In the genomic region with DNA sequence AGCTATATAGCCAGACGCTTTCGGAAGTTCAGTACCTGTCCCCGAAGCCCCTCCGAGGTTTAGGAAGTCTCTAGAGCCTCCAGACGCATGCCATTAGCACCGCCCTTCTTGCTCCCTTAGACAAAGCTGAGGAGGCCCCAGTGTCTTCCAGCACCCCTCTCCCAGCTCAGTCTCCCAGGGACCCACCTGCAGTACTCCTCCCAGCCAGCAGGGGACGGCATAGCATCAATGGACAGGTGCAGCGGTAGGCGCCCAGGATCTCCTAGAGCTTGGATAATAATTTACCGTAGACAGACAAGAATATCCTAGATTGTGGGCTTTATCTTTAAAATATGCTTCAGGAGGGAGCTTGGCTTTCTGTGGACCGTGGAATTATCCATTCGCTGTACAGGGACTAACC, we compare ENCODE assay signal across 9 mouse cellular contexts. TPM values are rescaled to one million over a fixed set of nuclear protein-coding genes. Genes with fewer than 3 reads are reported as not detected.
DNase-seq lines count a peak whose midpoint lies in the region; ATAC-seq and TF ChIP-seq lines count a peak whose summit lies in the region.
"Had no signal": no experiment of that assay in that cellular context is flagged by ENCODE, and none has a peak within 500 bp of the region (broad histone marks: within the 10 kb centered on the region; RNA-seq: fewer than 3 reads in every experiment).

No protein-coding gene starts in this region.

- in situ Hi-C loops in ES-E14 (cut with MboI; ENCODE audit: low sequenced_read_pairs in 2 of 2, unreplicated experiment in 2 of 2) = loop anchor here (5.0 to 25.0 kb wide), 3 partner anchors 120 to 400 kb away; no protein-coding TSS in a partner anchor

- H3K27me3 ChIP-seq in forebrain, embryonic 14.5 days (replicated peaks; ENCODE audit: control insufficient read depth, insufficient read depth, low read length) = no peaks in the 10 kb centered on the region
- H3K27me3 ChIP-seq in hindbrain, embryonic 11.5 days (ENCODE audit: control insufficient read depth, insufficient read depth, low read length) = no peaks in the 10 kb centered on the region
- H3K27me3 ChIP-seq: heart, embryonic 15.5 days had no signal

- no peak overlapping the region for H3K4me3 ChIP-seq in ES-E14 (ENCODE audit: insufficient read depth in 1 of 2, low read depth in 1 of 2, low read length in 2 of 2, poor library complexity in 1 of 2, severe bottlenecking in 1 of 2)
- no peak overlapping the region for H3K4me3 ChIP-seq in forebrain, embryonic 14.5 days (ENCODE audit: low read depth, low read length)
- H3K4me3 ChIP-seq in hindbrain, embryonic 11.5 days (ENCODE audit: low read depth, low read length) = no peak overlapping the region
- H3K4me3 ChIP-seq: heart, embryonic 15.5 days had no signal

- ATAC-seq in forebrain, embryonic 14.5 days = peak; percentile 68
- peak; percentile 57; the same call in 1 of the 2 replicates for ATAC-seq in hindbrain, embryonic 11.5 days (ENCODE audit: low FRiP score)

- no peak overlapping the region for H3K4me2 ChIP-seq in forebrain, embryonic 14.5 days (ENCODE audit: low read length)
- H3K4me2 ChIP-seq in hindbrain, embryonic 11.5 days (replicated peaks; ENCODE audit: low read depth, low read length) = no peak overlapping the region
- H3K4me2 ChIP-seq: heart, embryonic 15.5 days had no signal

- no peak overlapping the region for H3K27ac ChIP-seq in ES-E14 (ENCODE audit: insufficient read depth, low read depth, low read length, poor library complexity, severe bottlenecking)
- H3K27ac ChIP-seq in forebrain, embryonic 14.5 days (ENCODE audit: low read depth, low read length) = no peak overlapping the region
- no peak overlapping the region for H3K27ac ChIP-seq in hindbrain, embryonic 11.5 days (ENCODE audit: low read depth, low read length)
- H3K27ac ChIP-seq: heart, embryonic 15.5 days had no signal

- DNase-seq in ES-E14 (ENCODE audit: low read depth, low spot score) = peak; percentile 64
- peak; percentile 40 for DNase-seq in c-Kit-negative CD71-positive TER-119-positive erythroid progenitor cells, embryonic 14.5 days (ENCODE audit: low read depth, low spot score)
- DNase-seq in forebrain, embryonic 14.5 days (ENCODE audit: low spot score) = peak; percentile 64
- DNase-seq in hindbrain, embryonic 11.5 days (ENCODE audit: low spot score) = peak; percentile 81
- peak; percentile 69 to 92 for DNase-seq in layer of hippocampus, postnatal 25 days (ENCODE audit: extremely low spot score in 1 of 2, low spot score in 1 of 2)
- peak; percentile 91 for DNase-seq in lung, postnatal 36 days
- peak; percentile 73 to 81 for DNase-seq in right cerebral cortex, adult 2 months (ENCODE audit: low spot score in 2 of 2)
- peak; percentile 74 for DNase-seq in urinary bladder, postnatal 10 days (ENCODE audit: low spot score)

- H3K9ac ChIP-seq in ES-E14 (ENCODE audit: insufficient read depth, low read depth, low read length, poor library complexity, severe bottlenecking) = no peak overlapping the region
- H3K9ac ChIP-seq in forebrain, embryonic 14.5 days (ENCODE audit: low read length) = no peak overlapping the region
- H3K9ac ChIP-seq in hindbrain, embryonic 11.5 days (ENCODE audit: low read depth, low read length) = no peak overlapping the region
- H3K9ac ChIP-seq: heart, embryonic 15.5 days had no signal

- no peaks in the 10 kb centered on the region for H3K9me3 ChIP-seq in ES-E14 (ENCODE audit: control insufficient read depth, insufficient read depth, low read depth, low read length)
- H3K9me3 ChIP-seq in forebrain, embryonic 14.5 days (replicated peaks; ENCODE audit: control insufficient read depth, low read length) = no peaks in the 10 kb centered on the region
- no peaks in the 10 kb centered on the region for H3K9me3 ChIP-seq in hindbrain, embryonic 11.5 days (ENCODE audit: control insufficient read depth, low read length)
- H3K9me3 ChIP-seq: heart, embryonic 15.5 days had no signal

- 15% methylated on average over 12 of the region's 12 CpGs for WGBS in forebrain, embryonic 14.5 days
- WGBS in hindbrain, embryonic 11.5 days = 19% methylated on average over 12 of the region's 12 CpGs

- H3K4me1 ChIP-seq in ES-E14 (ENCODE audit: control insufficient read depth in 2 of 2, insufficient read depth in 2 of 2, low read length in 2 of 2, poor library complexity in 1 of 2) = peaks cover 10 to 15% of the 10 kb centered on the region in 2 experiments
- no peaks in the 10 kb centered on the region for H3K4me1 ChIP-seq in forebrain, embryonic 14.5 days (ENCODE audit: control insufficient read depth, insufficient read depth, low read length)
- no peaks in the 10 kb centered on the region for H3K4me1 ChIP-seq in hindbrain, embryonic 11.5 days (replicated peaks; ENCODE audit: control insufficient read depth, insufficient read depth, low read length)

- H3K36me3 ChIP-seq in ES-E14 (ENCODE audit: control insufficient read depth, insufficient read depth, low read length, poor library complexity, severe bottlenecking) = no peaks in the 10 kb centered on the region
- no peaks in the 10 kb centered on the region for H3K36me3 ChIP-seq in forebrain, embryonic 14.5 days (ENCODE audit: control insufficient read depth, insufficient read depth, low read length)
- H3K36me3 ChIP-seq in hindbrain, embryonic 11.5 days (ENCODE audit: control insufficient read depth, insufficient read depth, low read length) = no peaks in the 10 kb centered on the region
- H3K36me3 ChIP-seq: heart, embryonic 15.5 days had no signal

TF ChIP-seq in ES-E14, 5 proteins besides CTCF, POLR2A, EP300 and RAD21:
- TF ChIP-seq MAFK (IDR thresholded peaks at IDR 0.05; ENCODE audit: insufficient read depth, low read depth, low read length) (no peak), CHD2 (IDR thresholded peaks at IDR 0.05; ENCODE audit: low read depth, low read length) (no peak), HCFC1 (IDR thresholded peaks at IDR 0.05; ENCODE audit: borderline replicate concordance, insufficient read depth, low read length) (no peak), ZNF384 (IDR thresholded peaks at IDR 0.05; ENCODE audit: low read depth, low read length) (no peak), ZC3H11A (IDR thresholded peaks at IDR 0.05; ENCODE audit: borderline replicate concordance, low read depth, low read length) (peak; percentile 42; the same call in 1 of the 2 replicates)

RNA-seq across cellular contexts. Expression of a gene that starts 7.4 kb away (rescaled TPM):
- total RNA-seq in ES-E14 (2012; rRNA removed) = 132 and 191 TPM in 2 replicates
- 341 and 381 TPM in 2 replicates for polyA plus RNA-seq in forebrain, embryonic 14.5 days (2014; fragmentation: Nextera tagmentation; extraction: Ambion mirVana)
- 304 and 306 TPM in 2 replicates for polyA plus RNA-seq in hindbrain, embryonic 11.5 days (2014; fragmentation: Nextera tagmentation; extraction: Ambion mirVana)
- 100 to 1,000 TPM; 163 to 201 TPM for total RNA-seq in layer of hippocampus, postnatal 25 days (2021)

Comparison
In these comparisons a context has a peak if more than half of its experiments do, and no peak if none do; other contexts are left out.
1. DNase-seq: peak in every context shown above with its lines; median percentile 91 in lung, postnatal 36 days; 81 in hindbrain, embryonic 11.5 days; 80 in layer of hippocampus, postnatal 25 days; 77 in right cerebral cortex, adult 2 months; 74 in urinary bladder, postnatal 10 days; 64 in ES-E14; 64 in forebrain, embryonic 14.5 days; 40 in c-Kit-negative CD71-positive TER-119-positive erythroid progenitor cells, embryonic 14.5 days.